Mouse (Mus musculus): Measurements from ENCODE around the gene Rhbdd2.
"Not testable (repeated sequence)": the region's sequence is repeated elsewhere in the genome, so short reads cannot be mapped to it uniquely, and the experiment has no call there.

Rhbdd2 gene

DNA sequence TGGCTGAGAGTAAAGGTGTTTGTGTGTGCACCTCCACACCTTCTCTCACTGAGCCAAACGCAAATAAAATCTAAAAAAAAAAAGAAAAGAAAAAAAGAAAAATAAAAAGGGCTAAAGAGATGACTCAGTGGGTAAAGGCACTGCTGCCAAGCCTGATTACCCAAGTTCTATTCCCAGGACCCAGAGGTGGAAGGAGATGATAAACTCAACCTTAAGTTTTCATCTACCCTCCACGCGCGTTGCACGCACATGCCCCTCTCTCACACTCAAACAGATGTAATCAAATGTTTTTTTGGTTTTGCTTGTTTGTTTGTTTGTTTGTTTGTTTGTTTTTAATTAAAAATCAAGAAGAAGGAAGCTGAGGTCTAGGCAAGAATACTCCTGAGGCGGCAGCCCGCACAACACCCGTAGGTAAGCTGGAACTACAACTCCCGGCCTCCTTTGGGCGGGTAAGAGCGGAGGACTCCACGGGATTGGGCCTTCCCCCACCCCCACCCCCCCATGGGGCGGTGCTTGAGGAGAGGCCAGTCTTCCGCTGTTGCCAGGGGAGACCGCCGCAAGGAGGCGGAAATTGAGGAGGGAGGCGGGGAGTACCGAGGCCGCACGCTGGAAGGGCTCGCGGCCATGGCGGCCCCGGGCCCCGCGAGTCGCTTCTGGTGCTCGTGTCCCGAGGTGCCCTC, at the start of gene Rhbdd2:
TSS of gene Rhbdd2 (plus strand) at position 502 of the 680 bp plus-strand sequence.
- peak; percentile 98 for DNase-seq (ENCODE audit: low spot score)

DNA sequence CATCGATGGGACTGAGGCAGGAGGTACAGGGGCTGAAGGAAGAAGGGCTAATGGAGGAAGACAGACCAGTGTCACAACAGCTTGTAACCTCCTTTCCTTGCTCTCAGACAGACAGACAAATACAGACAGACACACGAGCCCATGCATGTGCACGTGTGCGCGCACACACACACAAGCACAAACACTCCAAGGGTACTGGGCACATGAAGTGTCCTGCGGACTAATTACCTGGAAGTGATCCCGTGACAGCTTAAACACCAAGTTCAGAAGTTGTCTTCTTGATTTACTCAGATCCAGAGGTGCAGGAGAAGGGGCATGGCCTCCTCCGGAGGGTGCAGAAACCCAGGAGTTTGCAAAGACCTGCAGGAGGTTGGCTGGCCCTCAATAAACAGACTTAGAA, 46.7 kb upstream of the Rhbdd2 start:
- DNase-seq (ENCODE audit: low spot score) = no peak

DNA sequence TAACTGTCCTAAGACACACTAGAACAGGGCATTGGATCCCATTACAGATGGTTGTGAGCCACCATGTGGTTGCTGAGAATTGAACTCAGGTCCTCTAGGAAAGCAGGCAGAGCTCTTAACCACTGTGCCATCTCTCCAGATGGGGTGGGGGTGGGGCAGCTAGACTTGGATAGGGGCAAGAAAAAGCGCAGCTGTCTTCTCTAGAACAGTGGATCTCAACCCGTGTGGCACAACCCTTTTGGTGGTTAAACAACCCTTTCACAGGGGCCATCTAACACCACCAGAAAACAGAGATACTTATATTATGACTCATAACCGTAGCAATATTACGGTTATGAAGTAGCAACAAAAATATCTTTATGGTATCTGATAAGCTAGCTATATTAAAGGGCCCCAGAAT, 44.7 kb upstream of the Rhbdd2 start:
- no peak for DNase-seq (ENCODE audit: low spot score)

DNA sequence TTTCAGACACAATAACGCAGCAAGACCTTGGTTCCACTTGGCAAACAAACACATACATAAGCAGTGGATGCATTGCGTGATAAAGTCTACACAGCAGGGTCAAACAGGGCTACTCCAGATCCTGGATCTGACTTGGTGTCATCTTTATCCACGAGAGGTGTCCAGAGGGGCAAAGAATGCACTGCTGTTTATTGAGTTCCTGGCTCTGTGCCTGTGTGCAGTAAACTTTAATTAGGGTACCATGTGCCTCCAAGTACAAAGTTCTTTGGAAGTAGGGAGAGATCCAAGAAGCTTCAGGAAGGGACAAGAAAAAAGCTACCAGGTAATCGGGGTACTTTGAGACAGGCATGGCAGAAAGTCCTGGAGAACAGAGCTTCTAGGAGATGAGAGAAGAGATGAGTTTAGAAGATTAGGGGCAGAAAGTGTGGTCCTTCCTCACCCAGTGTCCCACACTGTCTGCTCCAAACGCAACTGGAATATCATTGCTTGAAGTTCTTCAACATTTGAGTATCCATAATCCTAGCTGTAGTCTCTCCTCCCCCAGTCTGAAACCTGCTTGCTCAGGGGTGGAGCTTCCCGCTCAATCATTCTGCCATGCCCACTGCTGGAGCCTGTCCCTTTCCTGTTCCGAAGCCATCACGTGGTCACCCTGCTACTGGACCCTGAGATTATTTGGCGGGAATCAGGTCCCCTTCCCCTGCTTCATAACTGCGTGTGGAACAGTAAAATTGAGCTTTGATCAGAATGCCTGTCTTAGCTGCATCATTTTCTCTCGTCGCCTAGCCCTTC, 42.2 kb upstream of the Rhbdd2 start:
- DNase-seq (ENCODE audit: low spot score) = no peak

DNA sequence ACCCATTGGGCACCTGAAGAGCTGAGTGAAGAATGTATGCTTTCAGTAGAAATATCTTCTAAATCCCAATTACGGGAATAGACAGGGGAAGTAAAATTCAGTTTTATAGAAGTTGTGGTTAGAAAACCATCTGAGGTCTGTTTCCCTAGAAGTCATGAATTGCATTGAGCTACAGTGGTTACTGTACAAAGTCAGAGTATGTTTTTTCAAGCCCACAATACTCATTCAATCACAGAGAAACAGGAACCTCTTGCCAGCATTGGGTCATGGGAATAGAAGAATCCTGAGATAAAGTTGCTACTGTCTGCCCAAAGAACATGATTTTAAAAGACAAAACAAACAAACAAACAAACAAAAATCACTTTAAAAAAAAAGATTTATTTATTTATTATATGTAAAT, 27.8 kb upstream of the Rhbdd2 start:
- DNase-seq (ENCODE audit: low spot score) = not testable (repeated sequence)

DNA sequence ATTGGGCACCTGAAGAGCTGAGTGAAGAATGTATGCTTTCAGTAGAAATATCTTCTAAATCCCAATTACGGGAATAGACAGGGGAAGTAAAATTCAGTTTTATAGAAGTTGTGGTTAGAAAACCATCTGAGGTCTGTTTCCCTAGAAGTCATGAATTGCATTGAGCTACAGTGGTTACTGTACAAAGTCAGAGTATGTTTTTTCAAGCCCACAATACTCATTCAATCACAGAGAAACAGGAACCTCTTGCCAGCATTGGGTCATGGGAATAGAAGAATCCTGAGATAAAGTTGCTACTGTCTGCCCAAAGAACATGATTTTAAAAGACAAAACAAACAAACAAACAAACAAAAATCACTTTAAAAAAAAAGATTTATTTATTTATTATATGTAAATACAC, 25.7 kb upstream of the Rhbdd2 start:
- not testable (repeated sequence) for DNase-seq (ENCODE audit: low spot score)

DNA sequence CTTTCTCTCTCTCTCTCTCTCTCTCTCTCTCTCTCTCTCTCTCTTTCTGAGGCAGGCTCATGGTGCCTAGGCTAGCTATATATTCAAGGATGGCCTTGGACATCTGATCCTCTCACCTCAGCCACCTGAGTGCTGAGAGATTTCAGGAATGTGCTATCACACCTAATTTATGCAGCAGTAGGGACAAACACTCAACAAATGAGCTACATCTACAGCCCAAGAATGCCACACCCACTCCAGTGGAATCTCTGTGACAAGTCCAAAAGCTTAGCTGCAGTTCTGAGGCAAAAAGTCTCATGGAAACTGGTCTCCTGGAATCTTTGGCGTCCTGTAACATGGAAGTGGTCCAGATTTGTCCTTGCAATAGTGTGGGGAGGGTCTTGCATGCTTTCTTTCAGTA, 24.8 kb upstream of the Rhbdd2 start:
- DNase-seq (ENCODE audit: low spot score) = no peak

DNA sequence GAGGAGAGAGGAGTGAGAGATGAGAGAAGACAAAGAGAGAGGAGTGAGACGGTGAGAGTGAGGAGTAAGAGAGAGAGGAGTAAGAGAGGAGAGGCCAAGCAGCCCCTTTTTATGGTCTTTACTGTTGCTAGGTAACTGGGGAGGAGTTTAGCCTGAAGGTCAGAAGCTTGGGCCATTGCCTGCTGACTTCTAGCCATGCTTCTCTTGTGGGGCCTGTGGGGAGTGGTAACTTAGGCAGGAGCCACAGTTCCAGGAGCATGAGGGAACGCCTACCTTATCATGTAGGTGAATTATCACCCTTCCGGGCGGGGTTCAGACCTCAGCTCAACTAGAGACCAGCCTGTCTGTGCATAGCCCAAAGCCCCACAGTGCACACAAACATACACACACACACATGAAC, 22.6 kb upstream of the Rhbdd2 start:
- DNase-seq (ENCODE audit: low spot score) = no peak

DNA sequence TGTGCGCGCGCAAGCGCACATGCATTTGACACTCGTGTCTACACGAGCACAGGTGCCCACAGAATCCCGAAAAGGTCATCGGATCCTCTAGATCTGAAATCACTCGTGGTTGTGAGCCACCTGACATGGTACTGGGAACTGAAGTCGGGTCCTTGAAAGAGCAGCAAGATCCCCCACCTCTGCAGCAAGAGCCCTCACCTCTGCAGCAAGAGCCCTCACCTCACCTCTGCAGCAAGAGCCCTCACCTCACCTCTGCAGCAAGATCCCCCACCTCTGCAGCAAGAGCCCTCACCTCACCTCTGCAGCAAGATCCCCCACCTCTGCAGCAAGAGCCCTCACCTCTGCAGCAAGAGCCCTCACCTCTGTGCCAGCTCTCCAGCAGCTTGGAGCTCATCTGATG, 12.7 kb upstream of the Rhbdd2 start:
- DNase-seq (ENCODE audit: low spot score) = not testable (repeated sequence)

DNA sequence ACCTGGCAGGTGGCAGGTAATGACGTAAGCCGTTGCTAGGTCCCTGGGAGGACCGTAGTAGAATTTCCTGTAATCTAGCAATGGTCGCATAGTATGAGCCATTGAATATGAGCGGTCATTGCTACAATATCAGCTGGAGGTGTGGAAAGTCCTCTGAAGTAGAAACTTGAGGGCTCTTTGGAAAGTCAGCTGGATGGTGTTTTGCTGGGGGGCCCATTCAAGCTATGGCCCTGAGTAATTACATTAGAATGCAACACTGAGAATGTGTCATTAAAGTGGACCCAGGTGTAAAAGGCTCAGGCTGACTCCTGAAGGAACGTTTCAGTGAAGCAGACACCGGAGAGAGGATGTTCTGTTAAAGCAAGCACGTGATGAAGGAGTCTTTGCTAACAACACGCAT, 11.9 kb upstream of the Rhbdd2 start:
- DNase-seq (ENCODE audit: low spot score) = no peak

DNA sequence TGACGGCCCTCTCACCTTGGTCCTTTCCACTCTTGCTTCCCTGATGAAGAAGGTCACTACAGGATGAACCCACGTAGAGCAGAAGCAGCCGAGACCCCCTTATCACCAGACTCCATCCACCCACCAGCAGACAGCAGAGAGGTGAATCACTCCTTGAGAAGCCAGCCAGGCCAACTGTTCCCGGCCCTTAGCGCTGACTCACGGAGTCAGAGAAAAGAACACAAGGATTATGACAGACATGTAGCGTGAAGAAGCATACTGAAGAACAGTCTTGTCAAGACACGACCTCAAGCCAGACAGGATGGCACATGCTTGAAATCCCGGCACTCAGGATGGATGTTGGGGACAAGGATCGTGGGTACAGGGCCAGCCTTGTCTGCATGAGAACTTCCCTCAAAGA, 10.7 kb upstream of the Rhbdd2 start:
- no peak for DNase-seq (ENCODE audit: low spot score)

DNA sequence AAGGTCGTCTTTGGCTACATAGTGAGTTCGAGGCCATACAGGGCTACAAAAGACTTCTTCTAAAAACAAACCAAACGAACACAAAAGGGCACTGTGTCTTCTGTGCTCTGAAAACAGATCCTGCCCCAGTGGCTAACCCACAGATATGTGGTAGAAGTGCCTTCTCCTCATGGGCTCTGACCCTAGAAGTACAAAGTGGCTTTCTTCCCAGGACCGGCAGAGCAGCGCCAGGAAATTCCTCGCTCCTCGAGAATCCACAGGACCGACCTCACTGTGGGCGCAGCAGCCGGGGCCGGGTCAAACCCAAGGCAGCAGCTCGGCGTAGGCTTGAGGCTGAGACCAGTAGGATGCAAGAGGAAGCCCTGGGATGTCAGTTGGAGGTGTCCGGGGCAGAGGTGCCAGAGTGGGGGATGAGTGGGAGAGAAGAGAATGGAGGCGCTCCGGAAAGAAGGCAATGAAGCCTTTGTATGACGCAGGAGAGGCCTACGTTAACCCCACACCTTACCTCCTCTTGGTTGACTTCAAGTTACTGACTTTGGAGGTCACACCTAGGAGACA, 9.3 kb upstream of the Rhbdd2 start:
- no peak for DNase-seq (ENCODE audit: low spot score)

DNA sequence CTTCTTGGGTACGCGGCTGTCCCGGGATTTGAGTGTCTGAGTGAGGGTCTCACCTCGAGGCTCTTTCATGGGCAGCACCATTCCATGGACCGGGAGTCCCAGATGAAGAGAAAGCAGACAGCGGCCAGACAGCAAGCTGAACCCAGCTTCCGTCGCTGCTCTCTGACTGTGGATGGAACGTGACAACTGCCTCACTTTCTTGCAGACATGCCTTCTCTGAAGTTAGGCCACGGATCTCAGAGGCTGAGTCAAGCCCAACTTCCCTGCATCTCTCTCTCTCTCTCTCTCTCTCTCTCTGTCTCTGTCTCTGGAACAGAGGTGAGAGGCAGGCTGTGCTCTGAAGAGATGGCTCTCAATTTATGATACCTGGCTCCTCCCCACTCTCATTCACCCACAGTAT, 3.5 kb upstream of the Rhbdd2 start:
- DNase-seq (ENCODE audit: low spot score) = no peak

DNA sequence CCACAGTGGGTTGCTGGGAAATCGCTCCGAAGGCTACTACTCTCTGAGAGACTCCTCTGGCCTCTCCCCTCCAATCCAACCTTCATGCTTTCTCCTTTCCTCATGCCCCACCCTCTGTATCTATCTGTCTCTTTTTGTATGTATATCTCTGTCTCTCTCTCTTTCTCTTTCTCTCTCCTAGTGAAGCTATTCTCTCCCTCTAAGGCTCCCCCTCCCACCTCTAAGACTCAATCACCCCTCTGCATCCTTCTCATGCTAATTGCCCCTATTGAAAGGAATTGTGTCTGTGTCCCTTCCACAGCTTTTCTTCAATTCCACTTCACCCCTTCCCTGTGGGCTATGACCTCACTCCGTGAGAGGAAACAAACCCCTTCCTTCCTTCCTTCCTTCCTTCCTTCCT, 3.0 kb upstream of the Rhbdd2 start:
- no peak for DNase-seq (ENCODE audit: low spot score)

DNA sequence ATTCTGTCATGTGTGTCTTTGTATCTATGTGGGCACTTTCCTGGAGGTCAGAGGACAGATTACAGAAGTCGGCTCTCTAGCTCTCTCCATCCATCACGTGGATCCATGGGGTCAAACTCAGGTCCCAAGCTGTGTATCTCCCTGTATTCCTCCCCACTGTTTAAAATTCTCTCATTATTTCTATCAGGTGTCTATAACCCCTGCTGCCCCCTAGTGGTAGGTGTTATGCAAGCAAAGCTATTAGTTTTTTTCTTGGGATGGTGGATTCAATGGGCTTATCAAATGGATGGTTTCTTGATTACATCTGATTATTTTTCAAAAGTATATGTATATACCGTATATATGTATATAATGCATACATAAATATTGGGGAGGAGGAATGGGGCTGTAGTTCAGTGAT, 1.8 kb upstream of the Rhbdd2 start:
- no peak for DNase-seq (ENCODE audit: low spot score)

DNA sequence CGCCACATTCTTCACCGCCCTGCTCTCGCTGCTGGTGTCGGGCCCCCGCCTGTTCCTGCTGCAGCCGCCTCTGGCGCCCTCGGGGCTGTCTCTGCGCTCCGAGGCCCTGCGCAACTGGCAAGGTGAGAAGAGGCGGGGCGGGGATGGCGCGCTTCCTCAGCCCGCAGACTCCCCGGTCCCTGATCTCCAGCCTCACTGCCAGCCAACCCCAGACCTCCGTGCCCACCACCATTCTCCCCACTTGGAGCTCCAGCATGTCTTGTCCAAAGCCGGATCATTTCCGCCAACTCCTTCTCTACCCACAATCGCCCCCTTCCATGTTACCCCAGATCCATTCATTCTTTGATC, 353 bp downstream of the Rhbdd2 start:
- no peak for DNase-seq (ENCODE audit: low spot score)

DNA sequence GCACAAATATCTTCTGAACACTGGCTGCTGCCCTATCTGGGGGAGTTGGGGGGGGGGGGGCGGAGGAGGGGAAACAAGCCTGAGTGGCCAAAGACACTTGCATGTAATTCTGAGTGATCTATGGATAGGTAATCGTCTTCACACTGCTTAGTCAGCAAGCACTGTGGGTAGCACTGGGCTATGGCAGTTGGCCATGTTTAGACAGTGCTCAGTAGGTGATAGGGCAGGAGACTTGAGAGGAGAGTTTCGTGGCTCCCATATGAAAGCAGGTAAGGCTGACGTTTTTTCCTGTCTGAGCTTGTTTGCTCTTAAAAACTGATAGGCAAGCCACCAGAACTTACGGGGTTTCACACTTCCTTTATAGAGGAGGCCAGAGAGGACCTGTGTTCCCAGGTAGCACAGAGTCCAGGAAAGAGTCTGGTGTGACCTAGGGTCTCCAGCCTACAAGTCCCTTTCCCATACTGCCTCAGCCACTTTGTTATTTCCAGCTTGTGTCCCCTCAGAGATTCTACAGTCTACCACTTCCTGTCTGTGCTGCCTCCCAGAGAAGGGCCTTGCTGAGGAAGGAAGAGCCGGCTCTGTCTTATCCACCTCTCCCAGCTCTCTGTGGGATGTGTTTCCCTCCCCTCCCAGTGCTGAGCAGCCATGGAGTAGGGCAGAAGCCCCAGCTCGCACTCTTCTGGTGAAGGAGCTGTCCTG, 7.5 kb downstream of the Rhbdd2 start:
- no peak for DNase-seq (ENCODE audit: low spot score)

DNA sequence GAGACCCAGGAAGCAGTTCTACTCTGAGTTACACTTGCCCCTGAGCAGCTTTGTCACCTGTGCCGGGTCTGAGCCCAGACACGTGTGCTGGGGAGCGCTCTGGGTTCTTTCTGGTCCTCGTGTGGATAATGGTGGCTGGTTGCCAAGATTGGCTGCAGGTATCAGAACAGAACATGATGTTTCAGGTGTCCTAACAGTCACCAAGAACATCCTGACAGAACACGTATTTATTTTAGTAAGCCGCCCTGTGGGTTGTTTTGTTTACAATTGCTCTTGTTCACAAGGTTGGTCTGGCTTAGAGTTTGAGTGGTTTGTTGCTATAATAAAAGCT, 8.0 kb downstream of the Rhbdd2 start:
- DNase-seq (ENCODE audit: low spot score) = no peak

DNA sequence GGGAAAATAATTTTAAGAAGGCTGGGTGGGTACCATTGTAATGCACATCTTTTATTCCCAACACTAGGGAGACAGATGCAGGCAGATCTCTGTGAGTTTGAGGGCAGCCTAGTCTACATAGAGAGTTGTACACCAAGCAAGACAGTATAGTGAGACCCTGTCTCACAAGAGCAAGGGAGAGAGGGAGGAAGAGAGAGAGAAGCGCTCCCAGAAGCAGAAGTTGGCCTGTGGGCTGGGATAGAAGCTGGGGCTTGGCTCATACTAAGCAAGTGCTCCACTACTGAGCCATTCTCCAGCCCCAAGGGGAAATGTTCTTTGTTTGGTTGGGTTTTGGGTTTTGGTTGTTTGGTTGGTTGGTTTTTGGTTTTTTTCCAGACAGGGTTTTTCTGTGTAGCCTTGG, 8.6 kb downstream of the Rhbdd2 start:
- DNase-seq (ENCODE audit: low spot score) = no peak

DNA sequence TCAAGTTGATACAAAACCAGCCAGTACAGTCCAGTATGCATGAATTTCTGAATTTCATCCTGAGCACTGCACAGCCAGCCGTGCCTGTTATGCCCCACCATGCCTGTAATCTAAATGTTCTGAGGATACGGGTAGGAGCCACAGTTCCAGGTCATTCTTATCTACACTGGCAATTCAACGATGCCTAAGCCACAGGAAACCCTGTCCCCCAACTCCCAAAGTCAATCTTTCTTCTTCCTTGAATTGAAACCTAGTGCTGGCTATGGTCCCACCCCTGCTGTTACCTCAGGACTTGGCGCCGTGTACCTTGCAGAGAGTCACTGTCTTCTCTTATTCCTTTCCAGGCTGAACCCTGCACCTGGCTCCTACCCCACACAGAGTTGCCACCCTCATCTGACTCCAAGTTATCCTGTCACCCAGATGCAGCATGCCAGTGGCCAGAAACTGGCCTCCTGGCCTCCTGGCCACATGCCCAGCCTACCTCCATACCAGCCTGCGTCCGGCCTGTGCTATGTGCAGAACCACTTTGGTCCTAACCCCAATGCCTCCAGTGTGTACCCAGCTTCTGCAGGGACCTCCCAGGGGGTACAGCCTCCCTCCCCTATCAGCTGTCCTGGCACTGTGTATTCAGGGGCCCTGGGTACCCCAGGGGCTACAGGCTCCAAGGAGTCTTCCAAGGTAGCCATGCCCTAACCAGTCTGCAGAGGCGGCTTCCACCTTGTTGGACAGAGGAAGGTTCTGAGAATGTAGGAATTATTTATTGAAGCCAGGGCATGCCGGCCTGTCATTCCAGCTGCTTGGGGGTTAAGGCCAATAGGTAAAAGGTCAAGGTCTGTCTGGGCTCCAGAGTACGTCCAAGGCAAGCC, 10.5 kb downstream of the Rhbdd2 start:
- DNase-seq (ENCODE audit: low spot score) = no peak

DNA sequence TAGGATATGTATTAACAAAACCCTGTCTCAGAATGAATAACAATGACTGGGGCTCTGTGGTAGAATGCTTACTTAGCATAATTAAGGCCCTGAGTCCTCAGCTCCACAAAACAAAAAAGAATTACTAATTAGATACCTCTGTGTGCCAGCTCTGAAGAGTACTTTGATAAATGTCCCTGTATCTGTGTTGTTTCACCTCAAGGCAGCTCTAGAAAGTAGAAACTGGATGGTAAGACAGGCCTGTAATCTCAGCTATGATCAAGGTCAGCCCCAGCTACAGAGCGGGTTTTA, 11.1 kb downstream of the Rhbdd2 start:
- no peak for DNase-seq (ENCODE audit: low spot score)

DNA sequence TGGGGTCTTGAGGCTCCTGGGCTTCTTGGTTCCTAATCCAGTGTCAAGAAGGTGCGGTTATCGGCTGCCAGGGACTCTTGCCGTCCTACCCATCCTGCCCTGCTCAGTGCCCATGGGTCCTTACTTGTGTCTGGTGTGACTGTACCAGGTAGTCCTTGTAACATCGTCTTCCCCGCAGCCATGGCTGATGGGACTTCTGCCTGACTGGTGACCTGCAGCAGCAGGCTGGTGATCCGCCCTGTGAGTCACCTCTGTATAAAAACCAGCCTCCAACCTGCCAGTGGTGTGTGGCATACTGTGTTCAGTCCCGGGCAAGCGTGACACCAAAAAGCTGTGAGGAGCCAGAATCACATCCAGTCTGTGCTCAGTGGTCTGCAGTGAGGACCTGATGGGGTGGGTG, 11.5 kb downstream of the Rhbdd2 start:
- DNase-seq (ENCODE audit: low spot score) = no peak
